Mouse (Mus musculus): ENCODE measurements around the gene Ctrl. TPM values are rescaled to one million over a fixed set of nuclear protein-coding genes. Genes with fewer than 3 reads are reported as not detected.
"Not testable (repeated sequence)": the region's sequence is repeated elsewhere in the genome, so short reads cannot be mapped to it uniquely, and the experiment has no call there.

The Ctrl gene
- total RNA-seq (2022) = 1 to 10 TPM in 1 of 4 experiments, under 1 TPM in 3; 0.74 to 2.0 (median 0.82) TPM

- no peak for DNase-seq (ENCODE audit: low spot score in 2 of 2)
Observed at GRCm38 (mm10) chr8:105933762-105934161, at the start of gene Ctrl. Gene Ctrl, minus strand, starts transcription at chr8:105933862.

- not testable (repeated sequence) for DNase-seq (ENCODE audit: low spot score in 2 of 2)
Observed at GRCm38 (mm10) chr8:105983406-105983805, 49.7 kb upstream of the Ctrl start.

GRCm38 (mm10) chr8:105981146-105981545 is 47.5 kb upstream of the Ctrl start:
- no peak for DNase-seq (ENCODE audit: low spot score in 2 of 2)

GRCm38 (mm10) chr8:105979325-105979724 is 45.7 kb upstream of the Ctrl start, which contains the start of gene Dpep3:
Gene Dpep3, minus strand, starts transcription at chr8:105979429.
- no peak for DNase-seq (ENCODE audit: low spot score in 2 of 2)

- no peak for DNase-seq (ENCODE audit: low spot score in 2 of 2)
Observed at GRCm38 (mm10) chr8:105975363-105975762, 41.7 kb upstream of the Ctrl start.

GRCm38 (mm10) chr8:105971019-105971720 is 37.5 kb upstream of the Ctrl start:
- DNase-seq (ENCODE audit: low spot score in 2 of 2) = no peak

- DNase-seq (ENCODE audit: low spot score in 2 of 2) = no peak
Observed at GRCm38 (mm10) chr8:105969367-105969766, 35.7 kb upstream of the Ctrl start.

GRCm38 (mm10) chr8:105966692-105967311 is 33.1 kb upstream of the Ctrl start:
- no peak for DNase-seq (ENCODE audit: low spot score in 2 of 2)

- no peak for DNase-seq (ENCODE audit: low spot score in 2 of 2)
Observed at GRCm38 (mm10) chr8:105965905-105966341, 32.3 kb upstream of the Ctrl start, which contains the start of gene Slc12a4. Gene Slc12a4, minus strand, starts transcription at chr8:105966097.

- no peak for DNase-seq (ENCODE audit: low spot score in 2 of 2)
Observed at GRCm38 (mm10) chr8:105965266-105965904, 31.7 kb upstream of the Ctrl start.

GRCm38 (mm10) chr8:105964506-105965265 is 31.0 kb upstream of the Ctrl start:
- no peak for DNase-seq (ENCODE audit: low spot score in 2 of 2)

- DNase-seq (ENCODE audit: low spot score in 2 of 2) = no peak
Observed at GRCm38 (mm10) chr8:105961536-105961935, 27.9 kb upstream of the Ctrl start.

- no peak for DNase-seq (ENCODE audit: low spot score in 2 of 2)
Observed at GRCm38 (mm10) chr8:105961101-105961500, 27.4 kb upstream of the Ctrl start.

- no peak for DNase-seq (ENCODE audit: low spot score in 2 of 2)
Observed at GRCm38 (mm10) chr8:105959350-105959749, 25.7 kb upstream of the Ctrl start.

GRCm38 (mm10) chr8:105957813-105958212 is 24.2 kb upstream of the Ctrl start:
- DNase-seq (ENCODE audit: low spot score in 2 of 2) = no peak

GRCm38 (mm10) chr8:105956556-105956955 is 22.9 kb upstream of the Ctrl start:
- DNase-seq (ENCODE audit: low spot score in 2 of 2) = no peak

GRCm38 (mm10) chr8:105951057-105951659 is 17.5 kb upstream of the Ctrl start:
- peak; percentile 58 to 71 for DNase-seq (ENCODE audit: low spot score in 2 of 2)

- DNase-seq (ENCODE audit: low spot score in 2 of 2) = peak in 1 of 2 experiments; percentile 67
Observed at GRCm38 (mm10) chr8:105949350-105949749, 15.7 kb upstream of the Ctrl start.

- peak; percentile 61 to 70 for DNase-seq (ENCODE audit: low spot score in 2 of 2)
Observed at GRCm38 (mm10) chr8:105943321-105943739, 9.7 kb upstream of the Ctrl start, which contains the start of gene Lcat. Gene Lcat, minus strand, starts transcription at chr8:105943382.

- no peak for DNase-seq (ENCODE audit: low spot score in 2 of 2)
Observed at GRCm38 (mm10) chr8:105942542-105942941, 8.9 kb upstream of the Ctrl start.

- no peak for DNase-seq (ENCODE audit: low spot score in 2 of 2)
Observed at GRCm38 (mm10) chr8:105942026-105942425, 8.4 kb upstream of the Ctrl start.

Measured in layer of hippocampus, adult 8-10 months (tissue).